Comparison of ENCODE assay signal across 11 mouse cellular contexts in genomic region chr15:10635121-10635520, GRCm38 (mm10).
DNase-seq lines count a peak whose midpoint lies in the region; ATAC-seq and TF ChIP-seq lines count a peak whose summit lies in the region.
"Had no signal": no experiment of that assay in that cellular context is flagged by ENCODE, and none has a peak within 500 bp of the region (broad histone marks: within the 10 kb centered on the region; RNA-seq: fewer than 3 reads in every experiment).

No protein-coding gene starts in this region.

- H3K4me3 ChIP-seq in heart, embryonic 14.5 days (ENCODE audit: control insufficient read depth in 1 of 2, insufficient read depth in 1 of 2, low read depth in 1 of 2, low read length in 2 of 2): no peak overlapping the region
- H3K4me3 ChIP-seq in ES-E14 (ENCODE audit: insufficient read depth in 1 of 2, low read depth in 1 of 2, low read length in 2 of 2, poor library complexity in 1 of 2, severe bottlenecking in 1 of 2): peak overlapping the region in 1 of 2 experiments; percentile 21; a peak in 1 of 4 replicates
- no peak overlapping the region for H3K4me3 ChIP-seq in forebrain, embryonic 14.5 days (ENCODE audit: low read depth, low read length)
- no peak overlapping the region for H3K4me3 ChIP-seq in liver, postnatal 0 days (ENCODE audit: low read depth, low read length)

- 0 out of 2 replicates have a peak, but pooled peaks have one; percentile 35 for ATAC-seq in heart, embryonic 14.5 days (ENCODE audit: insufficient number of reproducible peaks, insufficient read depth, low FRiP score, low read depth)
- ATAC-seq in forebrain, embryonic 14.5 days: peak; percentile 44; the same call in 1 of the 2 replicates
- no peak for ATAC-seq in liver, postnatal 0 days
- ATAC-seq in activated CD4-positive, CD25-positive, alpha-beta regulatory T cell, adult 4 months: no peak

- H3K4me1 ChIP-seq in heart, embryonic 14.5 days (ENCODE audit: control insufficient read depth in 2 of 2, insufficient read depth in 2 of 2, low read length in 2 of 2): peaks cover 0 to 9% of the 10 kb centered on the region in 2 experiments; a peak in 1 of 4 replicates
- peaks cover 0 to 17% of the 10 kb centered on the region in 2 experiments; a peak in 3 of 4 replicates for H3K4me1 ChIP-seq in ES-E14 (ENCODE audit: control insufficient read depth in 2 of 2, insufficient read depth in 2 of 2, low read length in 2 of 2, poor library complexity in 1 of 2)
- no peaks in the 10 kb centered on the region for H3K4me1 ChIP-seq in forebrain, embryonic 14.5 days (ENCODE audit: control insufficient read depth, insufficient read depth, low read length)
- peaks cover 10% of the 10 kb centered on the region for H3K4me1 ChIP-seq in liver, postnatal 0 days (ENCODE audit: insufficient read depth)

- H3K36me3 ChIP-seq in heart, embryonic 14.5 days (ENCODE audit: control insufficient read depth, insufficient read depth, low read length): peaks cover 2% of the 10 kb centered on the region; the same call in 1 of the 2 replicates
- H3K36me3 ChIP-seq in ES-E14 (ENCODE audit: control insufficient read depth, insufficient read depth, low read length, poor library complexity, severe bottlenecking): peaks cover 6% of the 10 kb centered on the region; the same call in 1 of the 2 replicates
- H3K36me3 ChIP-seq in forebrain, embryonic 14.5 days (ENCODE audit: control insufficient read depth, insufficient read depth, low read length): peaks cover 13% of the 10 kb centered on the region; the same call in 1 of the 2 replicates
- no peaks in the 10 kb centered on the region for H3K36me3 ChIP-seq in liver, postnatal 0 days (replicated peaks; ENCODE audit: insufficient read depth, low read length)

- in situ Hi-C loops in ES-E14 (cut with MboI; ENCODE audit: low sequenced_read_pairs in 2 of 2, unreplicated experiment in 2 of 2): no loop called here

- no peak overlapping the region for H3K4me2 ChIP-seq in heart, embryonic 14.5 days (ENCODE audit: low read length)
- H3K4me2 ChIP-seq in forebrain, embryonic 14.5 days (ENCODE audit: low read length): no peak overlapping the region
- H3K4me2 ChIP-seq in liver, postnatal 0 days (ENCODE audit: low read depth, low read length): no peak overlapping the region

- TF ChIP-seq CTCF in liver, postnatal 0 days (IDR thresholded peaks at IDR 0.05; ENCODE audit: low read depth): no peak

- no peak for DNase-seq in heart, adult 8-10 months (ENCODE audit: low spot score)
- DNase-seq in ES-E14 (ENCODE audit: low read depth, low spot score): no peak
- no peak for DNase-seq in forebrain, embryonic 14.5 days (ENCODE audit: low spot score)
- no peak for DNase-seq in liver, postnatal 0 days
- DNase-seq in B cell, adult 2 months: no peak
- no peak for DNase-seq in ovary, postnatal 36 days (ENCODE audit: low spot score)
- DNase-seq: adrenal gland, adult 2 months; left cerebral cortex, postnatal 4 days; right cerebral cortex, postnatal 25 days had no signal

- no peak overlapping the region for H3K9ac ChIP-seq in heart, embryonic 14.5 days (ENCODE audit: low read length)
- H3K9ac ChIP-seq in ES-E14 (ENCODE audit: insufficient read depth, low read depth, low read length, poor library complexity, severe bottlenecking): no peak overlapping the region
- no peak overlapping the region for H3K9ac ChIP-seq in forebrain, embryonic 14.5 days (ENCODE audit: low read length)
- H3K9ac ChIP-seq in liver, postnatal 0 days (replicated peaks): no peak overlapping the region

- no peaks in the 10 kb centered on the region for H3K9me3 ChIP-seq in heart, embryonic 14.5 days (ENCODE audit: control insufficient read depth, low read length)
- H3K9me3 ChIP-seq in ES-E14 (ENCODE audit: control insufficient read depth, insufficient read depth, low read depth, low read length): no peaks in the 10 kb centered on the region
- H3K9me3 ChIP-seq in forebrain, embryonic 14.5 days (replicated peaks; ENCODE audit: control insufficient read depth, low read length): no peaks in the 10 kb centered on the region
- no peaks in the 10 kb centered on the region for H3K9me3 ChIP-seq in liver, postnatal 0 days (ENCODE audit: low read length)

- 58% methylated on average over 10 of the region's 10 CpGs for WGBS in heart, embryonic 14.5 days
- WGBS in forebrain, embryonic 14.5 days: 63% methylated on average over 10 of the region's 10 CpGs
- 63% methylated on average over 10 of the region's 10 CpGs for WGBS in liver, postnatal 0 days (ENCODE audit: insufficient replicate concordance)

- H3K27me3 ChIP-seq in heart, embryonic 14.5 days (ENCODE audit: control insufficient read depth, insufficient read depth, low read length): no peaks in the 10 kb centered on the region
- no peaks in the 10 kb centered on the region for H3K27me3 ChIP-seq in forebrain, embryonic 14.5 days (replicated peaks; ENCODE audit: control insufficient read depth, insufficient read depth, low read length)
- H3K27me3 ChIP-seq in liver, postnatal 0 days (ENCODE audit: insufficient read depth, low read length): no peaks in the 10 kb centered on the region

- no peak for TF ChIP-seq EP300 in liver, postnatal 0 days (IDR thresholded peaks at IDR 0.05; ENCODE audit: low read depth)

- peak overlapping the region; percentile 20 to 44; a peak in 1 of 4 replicates for H3K27ac ChIP-seq in heart, embryonic 14.5 days (replicated peaks in 1 of 2; ENCODE audit: control insufficient read depth in 1 of 2, insufficient read depth in 1 of 2, low read depth in 2 of 2, low read length in 2 of 2)
- H3K27ac ChIP-seq in ES-E14 (ENCODE audit: insufficient read depth, low read depth, low read length, poor library complexity, severe bottlenecking): peak overlapping the region; percentile 3; the same call in 1 of the 2 replicates
- no peak overlapping the region; the same call in 1 of the 2 replicates for H3K27ac ChIP-seq in forebrain, embryonic 14.5 days (ENCODE audit: low read depth, low read length)
- H3K27ac ChIP-seq in liver, postnatal 0 days (ENCODE audit: low read depth): peak overlapping the region; percentile 79; the same call in 1 of the 2 replicates

TF ChIP-seq in ES-E14, 5 proteins besides CTCF, POLR2A, EP300 and RAD21:
- no peak for TF ChIP-seq HCFC1 (IDR thresholded peaks at IDR 0.05; ENCODE audit: borderline replicate concordance, insufficient read depth, low read length)
- no peak for TF ChIP-seq CHD2 (IDR thresholded peaks at IDR 0.05; ENCODE audit: low read depth, low read length)
- no peak for TF ChIP-seq ZNF384 (IDR thresholded peaks at IDR 0.05; ENCODE audit: low read depth, low read length)
- no peak for TF ChIP-seq ZC3H11A (IDR thresholded peaks at IDR 0.05; ENCODE audit: borderline replicate concordance, low read depth, low read length)
- no peak for TF ChIP-seq MAFK (IDR thresholded peaks at IDR 0.05; ENCODE audit: insufficient read depth, low read depth, low read length)

Comparison
In these comparisons a context has a peak if more than half of its experiments do, and no peak if none do; other contexts are left out.
1. ATAC-seq: peak in heart, embryonic 14.5 days (single experiment) and forebrain, embryonic 14.5 days (single experiment); none in liver, postnatal 0 days (single experiment) and activated CD4-positive, CD25-positive, alpha-beta regulatory T cell, adult 4 months (single experiment).